Mouse (Mus musculus): ENCODE measurements around the gene Ehbp1l1. TPM values are rescaled to one million over a fixed set of nuclear protein-coding genes. Genes with fewer than 3 reads are reported as not detected.

Gene Ehbp1l1
- polyA plus RNA-seq, 1 experiment = 61.8 TPM

DNA sequence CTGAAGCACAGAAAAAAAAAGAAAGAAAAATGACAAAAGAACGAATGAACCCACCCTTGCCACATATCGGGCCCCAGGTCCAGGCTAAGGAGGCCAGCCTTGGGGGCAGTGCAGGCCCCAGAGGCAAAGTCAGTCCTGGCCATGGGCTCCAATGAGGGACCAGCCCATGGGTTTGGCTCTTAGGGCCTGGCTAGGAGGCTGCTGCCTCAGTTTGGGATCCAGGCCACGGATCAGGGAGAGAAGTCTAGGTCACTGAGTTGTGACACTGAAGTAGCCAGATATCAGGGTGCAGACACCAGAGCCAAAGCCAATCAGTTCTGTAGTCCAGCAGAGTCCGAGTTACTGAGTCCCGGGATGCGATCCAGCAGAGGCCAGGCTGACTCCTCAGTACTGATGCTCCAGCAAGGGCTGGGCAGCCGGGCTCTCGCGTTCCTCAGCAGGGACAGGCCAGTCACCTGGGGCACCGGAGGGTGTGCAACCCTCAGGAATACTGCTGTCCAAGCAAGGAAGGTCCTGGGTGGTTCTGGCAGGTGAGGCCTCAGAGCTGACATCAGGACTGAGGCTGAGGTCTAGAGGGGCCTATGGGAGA lies 61.4 kb downstream of the Ehbp1l1 start:
- Histone ChIP-seq H3K36me3 (ENCODE audit: control insufficient read depth, insufficient read depth, low read length) (peaks cover 12% of the 10 kb centered on the region), H3K4me3 (ENCODE audit: control insufficient read depth, insufficient read depth, low read length) (no peak overlapping the region), H3K4me1 (replicated peaks; ENCODE audit: control insufficient read depth, insufficient read depth, low read length) (peaks cover 33% of the 10 kb centered on the region), H3K27ac (ENCODE audit: control insufficient read depth, insufficient read depth, low read length) (no peak overlapping the region), H3K27me3 (ENCODE audit: control insufficient read depth, insufficient read depth, low read length) (no peaks in the 10 kb centered on the region)
- DNase-seq = no peak
- 97% methylated on average over 10 of the region's 10 CpGs for WGBS
- no peak for TF ChIP-seq POLR2A (IDR thresholded peaks at IDR 0.05; ENCODE audit: control insufficient read depth, extremely low read depth, insufficient read depth, low read length, poor library complexity)

DNA sequence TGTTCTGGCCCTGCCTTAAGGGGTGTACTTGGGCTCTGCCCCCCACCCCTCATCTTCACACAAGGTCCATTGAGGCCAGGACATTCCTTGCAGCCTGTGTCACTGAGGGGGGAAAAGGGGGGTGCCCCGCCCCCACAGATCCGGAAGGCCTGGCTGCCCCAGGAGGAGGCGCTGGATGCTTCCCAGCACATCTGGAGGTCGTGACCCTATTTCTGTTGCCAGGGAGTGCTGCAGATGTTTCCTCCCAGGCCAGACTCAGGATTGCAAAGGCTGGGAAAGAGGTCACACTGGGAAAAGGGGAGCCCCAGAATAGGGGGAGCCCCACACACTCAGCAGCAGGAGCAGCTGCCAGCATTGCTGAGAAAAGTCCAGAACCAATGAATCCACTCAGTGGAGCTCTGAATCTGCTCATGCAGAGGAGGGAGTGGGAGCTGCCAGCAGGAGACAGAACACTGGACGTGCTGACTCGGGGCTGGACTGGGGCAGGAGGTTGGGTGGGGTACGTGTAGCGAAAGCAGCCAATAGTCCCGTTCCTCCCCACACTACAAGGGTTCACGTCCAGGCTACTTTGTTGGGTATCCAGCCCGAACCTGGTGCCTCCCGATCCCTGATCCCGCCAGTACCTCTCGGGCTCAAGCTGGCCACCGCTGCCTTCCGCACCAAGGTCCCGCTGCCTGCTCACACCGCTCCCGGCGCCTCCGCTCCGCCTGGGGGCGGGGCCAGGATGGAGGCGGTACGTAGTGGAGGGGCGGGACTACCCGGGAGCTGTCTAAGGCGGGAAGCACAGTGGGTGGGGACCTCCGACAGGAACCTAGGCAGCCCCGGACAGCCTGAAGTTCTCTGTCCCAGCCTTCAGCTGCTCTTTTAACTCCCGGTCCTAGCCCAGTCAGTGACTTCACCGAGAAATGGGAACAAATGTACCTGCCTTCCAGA lies 62.9 kb downstream of the Ehbp1l1 start, which contains the start of gene Sipa1:
Sipa1 (minus strand) TSS at position 727 of the 933 bp plus-strand sequence.
- peaks cover 15% of the 10 kb centered on the region for H3K36me3 ChIP-seq (ENCODE audit: control insufficient read depth, insufficient read depth, low read length)
- DNase-seq = peak; percentile 98
- peaks cover 33% of the 10 kb centered on the region for H3K4me1 ChIP-seq (replicated peaks; ENCODE audit: control insufficient read depth, insufficient read depth, low read length)
- 2% methylated on average over 32 of the region's 32 CpGs for WGBS
- peak; percentile 92 for TF ChIP-seq POLR2A (IDR thresholded peaks at IDR 0.05; ENCODE audit: control insufficient read depth, extremely low read depth, insufficient read depth, low read length, poor library complexity)
- peak; percentile 57; the same call in 1 of the 2 replicates for TF ChIP-seq CTCF (IDR thresholded peaks at IDR 0.05; ENCODE audit: borderline replicate concordance, control insufficient read depth, extremely low read depth, insufficient read depth, low read length, poor library complexity)
- H3K27me3 ChIP-seq (ENCODE audit: control insufficient read depth, insufficient read depth, low read length) = no peaks in the 10 kb centered on the region
- H3K27ac ChIP-seq (ENCODE audit: control insufficient read depth, insufficient read depth, low read length) = peak within 1 kb of the TSS; percentile 86
- H3K4me3 ChIP-seq (ENCODE audit: control insufficient read depth, insufficient read depth, low read length) = peak within 1 kb of the TSS; percentile 75

DNA sequence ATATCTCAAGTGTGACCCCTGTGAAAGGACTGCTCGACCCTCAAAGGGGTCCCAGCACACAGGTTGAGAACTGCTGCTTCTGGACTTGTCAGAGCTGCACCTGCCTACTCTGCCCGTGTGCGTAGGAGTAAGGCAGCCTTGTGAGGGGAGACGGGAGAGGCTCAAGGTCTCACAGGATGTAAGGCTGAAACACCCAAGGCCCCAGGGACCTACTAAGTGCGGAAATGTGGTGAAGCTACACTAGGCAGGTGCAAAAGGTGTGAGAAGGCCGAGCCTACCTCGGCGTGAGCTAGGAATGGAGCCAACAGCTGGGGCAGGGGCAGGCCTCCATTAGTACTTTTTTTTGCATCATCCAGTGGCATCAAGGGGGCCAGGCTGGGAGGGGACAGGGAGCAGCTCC lies 63.8 kb downstream of the Ehbp1l1 start:
- H3K4me3 ChIP-seq (ENCODE audit: control insufficient read depth, insufficient read depth, low read length) = peak overlapping the region; percentile 75
- TF ChIP-seq CTCF (IDR thresholded peaks at IDR 0.05; ENCODE audit: borderline replicate concordance, control insufficient read depth, extremely low read depth, insufficient read depth, low read length, poor library complexity) (no peak), POLR2A (IDR thresholded peaks at IDR 0.05; ENCODE audit: control insufficient read depth, extremely low read depth, insufficient read depth, low read length, poor library complexity) (no peak)
- WGBS = 18% methylated on average over 8 of the region's 8 CpGs
- H3K27me3 ChIP-seq (ENCODE audit: control insufficient read depth, insufficient read depth, low read length) = no peaks in the 10 kb centered on the region
- peaks cover 33% of the 10 kb centered on the region for H3K4me1 ChIP-seq (replicated peaks; ENCODE audit: control insufficient read depth, insufficient read depth, low read length)
- peak; percentile 53 for DNase-seq
- H3K36me3 ChIP-seq (ENCODE audit: control insufficient read depth, insufficient read depth, low read length) = peaks cover 15% of the 10 kb centered on the region
- peak overlapping the region; percentile 86 for H3K27ac ChIP-seq (ENCODE audit: control insufficient read depth, insufficient read depth, low read length)

DNA sequence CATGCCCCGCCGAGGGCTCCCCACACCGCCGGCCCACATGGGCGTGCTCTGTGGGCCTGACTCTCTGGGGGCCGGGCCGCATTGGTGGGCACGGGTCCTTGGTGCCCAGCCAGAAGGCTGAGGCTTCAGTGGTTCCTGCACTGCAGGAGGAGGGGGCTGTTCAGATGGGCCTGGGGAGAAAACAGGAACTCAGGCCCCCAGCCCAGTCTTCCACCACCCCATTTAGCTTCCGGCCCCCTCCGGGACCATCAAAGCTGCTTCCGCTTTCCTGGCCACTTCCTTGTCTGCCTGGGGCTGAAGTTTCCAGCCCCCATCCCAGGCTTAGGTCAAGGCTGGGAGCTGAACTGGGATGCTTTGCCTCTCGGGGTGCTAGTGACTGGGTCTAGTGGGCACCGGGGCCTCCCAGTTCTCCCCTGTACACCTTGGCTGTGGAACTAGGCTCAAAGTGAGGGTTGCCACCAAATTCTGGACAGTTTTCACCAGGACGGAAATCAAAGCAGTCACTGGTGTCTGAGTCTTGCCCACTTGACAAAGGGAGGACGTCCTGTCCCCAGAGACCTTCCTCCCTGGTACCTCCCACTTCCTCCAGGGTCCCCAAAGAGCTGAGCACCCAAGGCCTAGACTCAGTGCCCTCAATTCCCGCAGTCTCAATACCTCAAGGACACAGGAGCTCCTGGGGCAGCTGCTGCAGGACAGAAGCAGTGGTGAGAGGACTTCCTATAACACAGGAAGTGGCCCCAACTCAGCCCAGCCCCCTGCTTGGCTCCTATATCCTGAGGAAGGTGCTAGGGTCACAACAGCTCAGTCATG lies 65.0 kb downstream of the Ehbp1l1 start:
- 9% methylated on average over 16 of the region's 16 CpGs for WGBS
- peak overlapping the region; percentile 86 for H3K27ac ChIP-seq (ENCODE audit: control insufficient read depth, insufficient read depth, low read length)
- H3K27me3 ChIP-seq (ENCODE audit: control insufficient read depth, insufficient read depth, low read length) = no peaks in the 10 kb centered on the region
- peaks cover 17% of the 10 kb centered on the region for H3K36me3 ChIP-seq (ENCODE audit: control insufficient read depth, insufficient read depth, low read length)
- peaks cover 33% of the 10 kb centered on the region for H3K4me1 ChIP-seq (replicated peaks; ENCODE audit: control insufficient read depth, insufficient read depth, low read length)
- peak overlapping the region; percentile 43 for H3K4me3 ChIP-seq (ENCODE audit: control insufficient read depth, insufficient read depth, low read length)
- DNase-seq = peak; percentile 71
- no peak for TF ChIP-seq CTCF (IDR thresholded peaks at IDR 0.05; ENCODE audit: borderline replicate concordance, control insufficient read depth, extremely low read depth, insufficient read depth, low read length, poor library complexity)
- 0 out of 2 replicates have a peak, but pooled peaks have one; percentile 14 for TF ChIP-seq POLR2A (IDR thresholded peaks at IDR 0.05; ENCODE audit: control insufficient read depth, extremely low read depth, insufficient read depth, low read length, poor library complexity)

Other genes starting within 250 kb of the Ehbp1l1 start
- gene Mus81, start 237.9 kb downstream of the Ehbp1l1 start, polyA plus RNA-seq (2012; rRNA removed) = 127 and 149 TPM in 2 replicates
- 1,557 and 1,580 TPM in 2 replicates for gene Cfl1, start 235.9 kb downstream of the Ehbp1l1 start, polyA plus RNA-seq (2012; rRNA removed)
- gene 1700020D05Rik, start 222.5 kb downstream of the Ehbp1l1 start, polyA plus RNA-seq (2012; rRNA removed) = 3.3 and 3.5 TPM in 2 replicates
- gene Snx32, start 215.8 kb downstream of the Ehbp1l1 start, polyA plus RNA-seq (2012; rRNA removed) = 20.0 and 22.6 TPM in 2 replicates
- gene Ovol1, start 165.7 kb downstream of the Ehbp1l1 start, polyA plus RNA-seq (2012; rRNA removed) = 1.4 and 1.9 TPM in 2 replicates
- 35.0 and 38.9 TPM in 2 replicates for gene Ap5b1, start 158.3 kb downstream of the Ehbp1l1 start, polyA plus RNA-seq (2012; rRNA removed)
- 87.0 and 96.5 TPM in 2 replicates for gene Rnaseh2c, start 124.4 kb downstream of the Ehbp1l1 start, polyA plus RNA-seq (2012; rRNA removed)
- 90.0 and 106 TPM in 2 replicates for gene Kat5, start 116.1 kb downstream of the Ehbp1l1 start, polyA plus RNA-seq (2012; rRNA removed)
- 112 and 142 TPM in 2 replicates for gene Rela, start 88.8 kb downstream of the Ehbp1l1 start, polyA plus RNA-seq (2012; rRNA removed)
- 267 and 301 TPM in 2 replicates for gene Sipa1, start 62.6 kb downstream of the Ehbp1l1 start, polyA plus RNA-seq (2012; rRNA removed)
- 141 and 144 TPM in 2 replicates for gene Map3k11, start 37.6 kb downstream of the Ehbp1l1 start, polyA plus RNA-seq (2012; rRNA removed)
- gene Pcnx3, start 37.4 kb downstream of the Ehbp1l1 start, polyA plus RNA-seq (2012; rRNA removed) = 421 and 455 TPM in 2 replicates
- gene Kcnk7, start 21.9 kb downstream of the Ehbp1l1 start, polyA plus RNA-seq (2012; rRNA removed) = 0.97 and 1.0 TPM in 2 replicates
- gene Fam89b, start 3.3 kb upstream of the Ehbp1l1 start, polyA plus RNA-seq (2012; rRNA removed) = 300 and 312 TPM in 2 replicates
- 29.5 and 37.7 TPM in 2 replicates for gene Ltbp3, start 14.6 kb upstream of the Ehbp1l1 start, polyA plus RNA-seq (2012; rRNA removed)
- gene Scyl1, start 45.1 kb upstream of the Ehbp1l1 start, polyA plus RNA-seq (2012; rRNA removed) = 107 and 113 TPM in 2 replicates
- 121 and 129 TPM in 2 replicates for gene Frmd8, start 149.0 kb upstream of the Ehbp1l1 start, polyA plus RNA-seq (2012; rRNA removed)
- 57.5 and 57.9 TPM in 2 replicates for gene Slc25a45, start 151.5 kb upstream of the Ehbp1l1 start, polyA plus RNA-seq (2012; rRNA removed)
- gene Tigd3, start 167.8 kb upstream of the Ehbp1l1 start, polyA plus RNA-seq (2012; rRNA removed) = 4.0 and 4.7 TPM in 2 replicates
- 175 and 194 TPM in 2 replicates for gene Dpf2, start 186.7 kb upstream of the Ehbp1l1 start, polyA plus RNA-seq (2012; rRNA removed)
- 5.1 and 5.8 TPM in 2 replicates for gene Cdc42ep2, start 198.5 kb upstream of the Ehbp1l1 start, polyA plus RNA-seq (2012; rRNA removed)
- 115 and 120 TPM in 2 replicates for gene Pola2, start 237.9 kb upstream of the Ehbp1l1 start, polyA plus RNA-seq (2012; rRNA removed)